Mouse (Mus musculus) midbrain, embryonic 14.5 days (tissue): ENCODE measurements around the gene AI597479. TPM values are rescaled to one million over a fixed set of nuclear protein-coding genes. Genes with fewer than 3 reads are reported as not detected.

ENCODE experiments used
- ATAC-seq: fragments of 200-750 bp; cut with Nextera tagmentation; 2 replicates; pipeline ENCODE4 v1.8.0; 2017; ENCODE audit warnings: moderate number of reproducible peaks, moderate library complexity; ENCODE audit not compliant: low FRiP score, low TSS enrichment
- DNase-seq: peaks from one replicate; pipeline ENCODE4 v3.0.0-alpha.2; 2015
- H3K27ac ChIP-seq: fragments of 300-500 bp; sonication (generic); replicated peaks from 2 replicates; pipeline ENCODE4 v1.5.1; 2014; ENCODE audit warnings: mild to moderate bottlenecking, low read depth, low read length, moderate library complexity
- H3K27me3 ChIP-seq: fragments of 300-500 bp; sonication (generic); 2 replicates; pipeline ENCODE4 v1.6.1; 2014; ENCODE audit warnings: low read length, control low read depth, mixed read lengths; ENCODE audit not compliant: control insufficient read depth, insufficient read depth
- H3K36me3 ChIP-seq: fragments of 300-500 bp; sonication (generic); 2 replicates; pipeline ENCODE4 v1.6.1; 2014; ENCODE audit warnings: low read length, control low read depth; ENCODE audit not compliant: control insufficient read depth, insufficient read depth
- H3K4me1 ChIP-seq: fragments of 300-500 bp; sonication (generic); 2 replicates; pipeline ENCODE4 v1.6.1; 2014; ENCODE audit warnings: mild to moderate bottlenecking, antibody characterized with exemption, low read length, control low read depth; ENCODE audit not compliant: control insufficient read depth, insufficient read depth
- H3K4me2 ChIP-seq: fragments of 300-500 bp; sonication (generic); 2 replicates; pipeline ENCODE4 v1.6.1; 2014; ENCODE audit warnings: mild to moderate bottlenecking, low read length, moderate library complexity
- H3K4me3 ChIP-seq: fragments of 300-500 bp; sonication (generic); replicated peaks from 2 replicates; pipeline ENCODE4 v1.5.1; 2014; ENCODE audit warnings: low read depth, low read length
- H3K9ac ChIP-seq: fragments of 300-500 bp; sonication (generic); replicated peaks from 2 replicates; pipeline ENCODE4 v1.6.1; 2014; ENCODE audit warnings: mild to moderate bottlenecking, low read length, moderate library complexity
- H3K9me3 ChIP-seq: fragments of 300-500 bp; sonication (generic); 2 replicates; pipeline ENCODE4 v1.6.1; 2016; ENCODE audit warnings: low read length, control low read depth, mixed read lengths; ENCODE audit not compliant: control insufficient read depth
- WGBS: fragments of 180-500 bp; shearing (Covaris S2); extraction: QIAGEN DNeasy Blood & Tissue Kit; methylation state at CpG from one replicate; pipeline ENCODE4 v1.1.7; 2014; 5-methylcytosine and 5-hydroxymethylcytosine counted together
- polyA plus RNA-seq: library from polyadenylated mRNA; unstranded; fragments of >200 nt; fragmentation: Nextera tagmentation; extraction: Ambion mirVana; gene quantifications from 2 replicates; pipeline ENCODE4 v1.2.1, GENCODE M21; 2014

AI597479 gene
- 47.6 and 60.1 TPM in 2 replicates for polyA plus RNA-seq

DNA sequence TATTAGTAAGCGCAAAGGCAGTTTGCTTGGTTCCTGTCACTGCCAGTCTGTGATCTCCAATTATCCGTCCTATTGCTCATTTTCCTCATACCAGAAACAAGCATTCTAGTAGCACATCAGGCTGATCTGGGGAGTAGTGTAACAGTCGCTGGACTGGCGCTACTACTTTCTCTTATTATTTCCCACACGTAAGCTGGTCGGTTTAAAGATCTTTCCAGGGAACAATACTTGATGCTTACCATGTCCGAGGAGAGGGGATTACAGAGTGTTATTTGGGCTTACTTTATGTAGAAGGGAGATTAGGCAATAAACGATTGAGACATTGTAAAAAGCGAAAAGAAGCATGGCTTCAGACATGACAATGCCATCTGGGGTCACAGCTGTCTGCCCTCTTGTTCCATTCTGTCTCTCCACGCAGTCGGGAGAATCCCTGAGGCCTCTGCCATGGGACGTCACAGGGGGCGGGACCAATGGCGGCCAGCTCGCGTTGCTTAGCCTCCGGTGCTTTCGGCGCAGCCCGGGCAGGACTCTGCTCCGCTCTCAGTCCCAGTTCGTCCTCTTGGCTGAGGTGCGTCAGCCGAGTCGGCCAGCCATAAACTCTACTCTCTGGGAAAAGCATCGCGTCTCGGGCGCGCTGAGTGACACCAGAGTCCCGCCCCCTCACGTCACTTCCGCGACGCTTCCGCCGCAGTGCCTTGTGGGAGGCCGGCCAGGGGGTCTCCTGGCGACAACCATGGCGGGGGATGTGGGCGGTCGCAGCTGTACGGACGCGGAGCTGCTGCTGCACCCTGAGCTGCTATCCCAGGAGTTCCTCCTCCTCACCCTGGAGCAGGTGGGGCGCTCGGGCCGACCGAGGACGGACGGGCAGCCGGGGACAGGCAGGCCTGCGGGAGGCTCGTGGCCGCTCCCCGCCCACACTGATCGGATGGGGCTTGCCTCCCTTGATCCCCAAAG, at the start of gene AI597479, which contains the start of gene Tgfbrap1:
AI597479 (plus strand) TSS at position 680 of the 954 bp plus-strand sequence.
Tgfbrap1 (minus strand) TSS at position 607 of the 954 bp plus-strand sequence.
- no peaks in the 10 kb centered on the region for H3K27me3 ChIP-seq
- H3K4me2 ChIP-seq, result peak within 1 kb of the TSS; percentile 85
- WGBS, result under 1% methylated on average over 57 of the region's 57 CpGs
- DNase-seq, result peak; percentile 98
- peak within 1 kb of the TSS; percentile 95 for H3K9ac ChIP-seq
- H3K4me3 ChIP-seq, result peak within 1 kb of the TSS; percentile 80
- peak; percentile 98 for ATAC-seq
- H3K27ac ChIP-seq, result peak within 1 kb of the TSS; percentile 99
- H3K36me3 ChIP-seq, result peaks cover 7% of the 10 kb centered on the region
- H3K4me1 ChIP-seq, result peaks cover 13% of the 10 kb centered on the region
- no peaks in the 10 kb centered on the region for H3K9me3 ChIP-seq

DNA sequence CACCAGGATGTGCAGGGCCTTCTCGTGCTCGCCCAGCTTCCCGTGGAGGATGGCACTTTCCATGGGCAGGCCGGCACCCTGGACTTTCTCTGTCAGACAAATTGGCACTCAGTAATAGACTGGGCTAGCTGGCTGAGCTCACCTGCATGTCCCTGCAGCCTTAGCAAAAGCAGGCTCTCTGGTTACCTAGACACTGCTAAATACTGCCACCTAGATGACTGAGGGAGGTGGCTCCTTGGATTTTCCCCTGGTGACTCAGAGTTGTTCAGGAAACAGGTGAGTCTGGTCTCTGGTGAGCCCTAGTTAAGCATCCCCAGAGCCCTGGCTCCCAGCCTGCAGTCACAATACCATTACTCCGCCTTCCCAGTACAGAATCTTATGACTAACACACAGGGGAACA, 46.6 kb upstream of the AI597479 start:
- no peak overlapping the region for H3K27ac ChIP-seq
- ATAC-seq, result no peak
- no peak overlapping the region for H3K4me2 ChIP-seq
- peak; percentile 53 for DNase-seq
- H3K9ac ChIP-seq, result no peak overlapping the region
- H3K9me3 ChIP-seq, result no peaks in the 10 kb centered on the region
- peaks cover 74% of the 10 kb centered on the region for H3K36me3 ChIP-seq
- 91% methylated on average over 5 of the region's 5 CpGs for WGBS
- no peaks in the 10 kb centered on the region for H3K4me1 ChIP-seq
- H3K4me3 ChIP-seq, result no peak overlapping the region
- no peaks in the 10 kb centered on the region for H3K27me3 ChIP-seq

DNA sequence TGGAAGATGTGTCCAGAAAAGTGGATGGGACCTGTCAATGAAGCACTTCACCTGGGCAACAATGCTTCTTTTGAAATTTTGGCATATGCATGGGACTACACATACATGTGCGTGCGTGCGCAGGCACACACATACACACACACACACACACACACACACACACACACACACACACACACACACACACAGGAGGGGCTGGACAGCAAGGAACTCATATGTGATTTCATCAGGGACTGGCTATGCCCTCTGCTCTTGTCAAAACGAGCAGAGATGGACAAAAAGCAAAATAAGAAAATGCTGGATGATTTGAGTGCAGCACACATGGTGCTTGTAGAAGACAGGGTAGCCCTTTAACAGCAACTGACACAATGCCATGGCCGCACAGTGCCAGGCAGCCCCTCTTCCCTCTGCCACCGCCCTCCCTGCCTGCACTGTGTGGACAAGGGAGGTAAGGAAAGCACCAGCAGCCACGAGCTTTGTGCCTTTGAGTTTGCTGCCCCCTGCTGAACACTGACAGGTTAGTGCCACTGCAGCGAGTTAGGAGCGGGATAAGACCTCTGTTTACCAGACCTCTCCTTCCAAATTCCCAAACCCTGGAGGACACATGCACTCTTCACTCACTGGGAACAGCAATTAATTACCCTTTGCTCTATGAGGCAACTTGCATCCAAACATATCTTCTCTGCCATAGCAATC, 32.7 kb upstream of the AI597479 start:
- no peak overlapping the region; the same call in 1 of the 2 replicates for H3K9ac ChIP-seq
- DNase-seq (peak; percentile 94), ATAC-seq (peak; percentile 94)
- H3K4me3 ChIP-seq, result no peak overlapping the region
- H3K27ac ChIP-seq, result no peak overlapping the region
- peaks cover 42% of the 10 kb centered on the region for H3K36me3 ChIP-seq
- no peak overlapping the region for H3K4me2 ChIP-seq
- no peaks in the 10 kb centered on the region for H3K27me3 ChIP-seq
- no peaks in the 10 kb centered on the region for H3K9me3 ChIP-seq
- 49% methylated on average over 9 of the region's 9 CpGs for WGBS
- no peaks in the 10 kb centered on the region for H3K4me1 ChIP-seq

DNA sequence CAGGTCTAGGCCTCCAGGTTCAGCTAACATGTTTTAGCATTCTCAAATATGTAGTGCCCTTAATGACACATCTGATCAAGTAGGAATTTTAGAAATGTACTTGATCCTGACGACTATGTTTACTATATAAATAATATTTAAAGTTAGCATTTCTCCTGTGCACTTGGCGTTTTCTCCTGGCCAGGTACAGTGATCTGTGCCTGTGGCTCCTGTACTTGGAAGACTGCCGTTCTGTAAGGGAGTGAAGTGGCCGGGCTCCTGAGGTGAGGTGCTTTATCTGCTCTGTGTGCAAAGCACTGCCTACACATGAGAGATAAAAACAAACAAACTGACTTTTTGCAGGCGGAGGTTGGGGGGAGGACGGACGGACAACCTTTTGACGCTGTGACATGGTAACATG, 31.9 kb upstream of the AI597479 start:
- Histone ChIP-seq H3K4me3 (no peak overlapping the region), H3K9me3 (no peaks in the 10 kb centered on the region), H3K4me1 (no peaks in the 10 kb centered on the region), H3K4me2 (no peak overlapping the region), H3K27ac (no peak overlapping the region), H3K27me3 (no peaks in the 10 kb centered on the region), H3K9ac (no peak overlapping the region), H3K36me3 (peaks cover 44% of the 10 kb centered on the region)
- ATAC-seq (no peak), DNase-seq (no peak)
- 93% methylated on average over 8 of the region's 8 CpGs for WGBS

DNA sequence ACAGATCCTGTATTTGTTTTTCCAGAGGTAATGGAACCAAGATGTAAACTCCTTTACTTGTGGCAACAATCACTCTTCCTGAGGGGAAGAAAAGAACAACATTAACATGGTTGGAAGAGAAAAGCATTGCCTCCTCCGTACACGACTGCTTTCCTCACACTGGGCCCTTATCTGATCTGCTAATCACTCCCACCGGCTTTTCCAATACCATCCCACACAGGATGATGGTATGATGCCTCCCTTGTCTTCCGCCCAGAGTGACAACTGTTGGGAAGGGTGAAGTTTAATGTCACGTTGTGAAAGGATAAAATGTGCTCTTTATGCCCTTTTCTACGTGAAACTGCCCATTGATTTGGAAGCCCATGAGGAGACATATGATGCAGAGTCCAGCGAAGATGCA, 31.0 kb upstream of the AI597479 start:
- Histone ChIP-seq H3K4me2 (no peak overlapping the region), H3K9me3 (no peaks in the 10 kb centered on the region), H3K4me3 (no peak overlapping the region), H3K4me1 (no peaks in the 10 kb centered on the region), H3K27ac (no peak overlapping the region), H3K9ac (no peak overlapping the region), H3K36me3 (peaks cover 44% of the 10 kb centered on the region), H3K27me3 (no peaks in the 10 kb centered on the region)
- DNase-seq (no peak), ATAC-seq (no peak)
- WGBS, result 90% methylated on average over 7 of the region's 7 CpGs

DNA sequence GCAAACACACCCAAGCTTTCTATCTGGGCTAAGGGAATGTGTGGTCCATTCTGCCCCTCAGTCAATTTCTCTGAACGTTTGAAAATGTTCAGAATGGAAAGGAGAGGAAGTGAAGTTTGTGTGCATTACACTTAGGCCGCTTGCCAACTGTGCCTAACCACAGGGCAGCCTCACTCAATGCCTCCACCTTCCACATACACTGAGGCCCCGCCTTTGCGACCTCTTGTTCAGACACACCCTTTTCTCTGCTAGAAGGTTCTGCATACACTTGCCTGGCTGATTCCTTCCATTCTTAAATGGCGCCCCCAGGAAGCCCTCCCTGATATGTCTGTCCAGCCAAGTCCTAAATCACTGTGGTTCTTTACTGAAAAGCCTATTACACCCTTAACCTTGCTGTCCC, 27.8 kb upstream of the AI597479 start:
- WGBS, result 89% methylated on average over 5 of the region's 5 CpGs
- Histone ChIP-seq H3K4me1 (no peaks in the 10 kb centered on the region), H3K4me2 (no peak overlapping the region), H3K27me3 (no peaks in the 10 kb centered on the region), H3K27ac (no peak overlapping the region), H3K36me3 (peaks cover 51% of the 10 kb centered on the region), H3K4me3 (no peak overlapping the region), H3K9me3 (no peaks in the 10 kb centered on the region), H3K9ac (no peak overlapping the region)
- DNase-seq (no peak), ATAC-seq (no peak)

DNA sequence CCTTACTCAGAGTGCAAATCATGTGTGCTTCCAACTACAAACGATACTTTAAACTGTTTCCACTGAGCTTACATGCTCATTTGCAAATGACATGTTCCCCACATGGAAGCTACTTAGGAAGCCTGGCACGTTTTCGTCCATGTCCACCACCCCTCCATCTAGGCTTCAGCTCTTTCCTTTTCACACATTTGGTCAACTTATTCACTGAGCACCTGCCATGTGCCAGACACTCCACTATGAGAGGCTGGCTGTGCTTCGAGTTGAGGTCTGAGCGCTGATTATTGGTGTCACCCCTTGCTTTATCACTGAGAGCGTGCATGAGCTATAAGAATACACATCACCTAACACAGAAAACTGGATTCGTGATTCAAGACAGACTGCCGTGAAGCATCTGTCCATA, 26.5 kb upstream of the AI597479 start:
- Histone ChIP-seq H3K4me1 (no peaks in the 10 kb centered on the region), H3K4me2 (no peak overlapping the region), H3K36me3 (peaks cover 43% of the 10 kb centered on the region), H3K9me3 (no peaks in the 10 kb centered on the region), H3K9ac (no peak overlapping the region), H3K4me3 (no peak overlapping the region), H3K27ac (no peak overlapping the region), H3K27me3 (no peaks in the 10 kb centered on the region)
- ATAC-seq (no peak), DNase-seq (no peak)
- WGBS, result 93% methylated on average over 8 of the region's 8 CpGs

DNA sequence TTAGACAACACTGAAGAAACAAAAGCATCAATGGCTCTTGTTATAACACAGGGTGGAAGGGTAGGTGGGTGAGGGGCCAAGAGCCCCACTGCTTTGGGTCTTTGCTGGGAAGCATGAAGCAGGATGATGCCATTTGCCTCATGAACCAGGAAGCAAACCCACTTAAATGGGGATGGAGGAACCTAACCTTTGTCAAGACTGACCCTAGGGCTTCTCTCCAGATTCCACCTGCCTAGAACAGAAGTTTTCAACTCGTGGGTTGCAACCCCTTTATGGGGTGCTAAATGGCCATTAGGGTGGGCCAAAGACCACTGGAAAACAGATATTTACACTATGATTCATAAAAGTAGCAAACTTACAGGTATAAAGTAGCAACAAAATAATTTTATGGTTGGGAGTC, 25.9 kb upstream of the AI597479 start:
- DNase-seq (no peak), ATAC-seq (no peak)
- no peaks in the 10 kb centered on the region for H3K27me3 ChIP-seq
- no peak overlapping the region for H3K4me3 ChIP-seq
- no peak overlapping the region for H3K27ac ChIP-seq
- H3K9me3 ChIP-seq, result no peaks in the 10 kb centered on the region
- no peak overlapping the region for H3K9ac ChIP-seq
- H3K36me3 ChIP-seq, result peaks cover 40% of the 10 kb centered on the region
- H3K4me1 ChIP-seq, result no peaks in the 10 kb centered on the region
- 87% methylated on average over 1 of the region's 1 CpGs for WGBS
- no peak overlapping the region for H3K4me2 ChIP-seq
